Mouse (Mus musculus) liver, postnatal 0 days (tissue): Measurements from ENCODE around the gene Inhbc. TPM values are rescaled to one million over a fixed set of nuclear protein-coding genes. Genes with fewer than 3 reads are reported as not detected.
A peak's percentile ranks its signal among the peaks of the same experiment; 100 is the strongest.

ENCODE experiments used
- ATAC-seq: fragments of 200-750 bp; cut with Nextera tagmentation; 2 replicates; pipeline ENCODE4 v1.8.0; 2017; ENCODE audit warnings: mild to moderate bottlenecking, moderate library complexity
- DNase-seq: peaks from one replicate; pipeline ENCODE4 v3.0.0-alpha.2; 2016
- H3K27ac ChIP-seq: fragments of 300-500 bp; sonication (generic); 2 replicates; pipeline ENCODE4 v1.5.1; 2014; ENCODE audit warnings: antibody characterized with exemption, moderate library complexity, mild to moderate bottlenecking, low read depth
- H3K27me3 ChIP-seq: fragments of 300-500 bp; sonication (generic); 2 replicates; pipeline ENCODE4 v1.6.1; 2014; ENCODE audit warnings: low read length, control low read depth, mixed read lengths; ENCODE audit not compliant: insufficient read depth
- H3K36me3 ChIP-seq: fragments of 300-500 bp; sonication (generic); replicated peaks from 2 replicates; pipeline ENCODE4 v1.6.1; 2014; ENCODE audit warnings: mild to moderate bottlenecking, control low read depth, low read length, moderate library complexity, mixed read lengths; ENCODE audit not compliant: insufficient read depth
- H3K4me1 ChIP-seq: fragments of 300-500 bp; sonication (generic); 2 replicates; pipeline ENCODE4 v1.6.1; 2014; ENCODE audit warnings: antibody characterized with exemption, mild to moderate bottlenecking, control low read depth; ENCODE audit not compliant: insufficient read depth
- H3K4me2 ChIP-seq: fragments of 300-500 bp; sonication (generic); 2 replicates; pipeline ENCODE4 v1.6.1; 2014; ENCODE audit warnings: low read depth, mild to moderate bottlenecking, low read length, moderate library complexity, mixed read lengths
- H3K4me3 ChIP-seq: fragments of 300-500 bp; sonication (generic); 2 replicates; pipeline ENCODE4 v1.5.1; 2014; ENCODE audit warnings: low read depth, low read length
- H3K9ac ChIP-seq: fragments of 300-500 bp; sonication (generic); replicated peaks from 2 replicates; pipeline ENCODE4 v1.6.1; 2014; ENCODE audit warnings: mild to moderate bottlenecking, moderate library complexity
- H3K9me3 ChIP-seq: fragments of 300-500 bp; sonication (generic); 2 replicates; pipeline ENCODE4 v1.6.1; 2016; ENCODE audit warnings: mild to moderate bottlenecking, control low read depth, low read length, mixed read lengths
- CTCF ChIP-seq: sonication (generic); IDR thresholded peaks from 2 replicates; pipeline ENCODE4 v1.5.1; 2016; ENCODE audit warnings: antibody characterized with exemption, low read depth
- EP300 ChIP-seq: IDR thresholded peaks from 2 replicates; pipeline ENCODE4 v1.6.1; 2016; ENCODE audit warnings: antibody characterized with exemption, low read depth, mild to moderate bottlenecking
- WGBS: fragments of 180-500 bp; shearing (Covaris S2); extraction: QIAGEN DNeasy Blood & Tissue Kit; methylation state at CpG from one replicate; pipeline ENCODE4 v1.1.7; 2014; ENCODE audit not compliant: insufficient replicate concordance; 5-methylcytosine and 5-hydroxymethylcytosine counted together
- polyA plus RNA-seq: library from polyadenylated mRNA; unstranded; fragments of >200 nt; fragmentation: Nextera tagmentation; extraction: Ambion mirVana; gene quantifications from 2 replicates; pipeline ENCODE4 v1.2.1, GENCODE M21; 2015

Gene Inhbc
- polyA plus RNA-seq, 1 experiment from 2014 or later = 27.2 TPM

DNA sequence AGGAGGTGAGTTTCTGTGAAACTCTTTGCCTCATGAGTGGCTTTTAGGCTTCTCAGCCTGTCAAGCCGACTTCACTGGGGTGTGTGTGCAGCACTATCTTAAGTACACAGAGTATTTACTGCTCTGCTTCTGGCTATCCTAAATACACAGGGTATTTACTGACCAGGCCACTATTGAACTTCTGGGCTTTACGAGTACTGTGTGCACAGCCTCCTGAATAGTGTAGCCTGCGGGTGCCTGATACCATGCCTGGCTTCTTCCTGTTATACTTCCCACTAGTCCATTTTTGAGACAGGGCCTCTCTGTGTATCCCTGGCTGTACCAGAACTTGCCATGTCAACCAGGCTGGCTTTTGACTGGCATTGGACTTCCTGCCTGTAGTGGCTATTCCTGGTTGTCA lies 7.5 kb upstream of the Inhbc start:
- Histone ChIP-seq H3K9me3 (no peaks in the 10 kb centered on the region), H3K27ac (peak overlapping the region; percentile 66), H3K27me3 (no peaks in the 10 kb centered on the region), H3K9ac (no peak overlapping the region), H3K4me3 (no peak overlapping the region), H3K36me3 (no peaks in the 10 kb centered on the region), H3K4me2 (0 out of 2 replicates have a peak overlapping the region, but pooled peaks have one; percentile 26), H3K4me1 (0 out of 2 replicates have a peak, but pooled peaks cover 10% of the 10 kb centered on the region)
- no peak for TF ChIP-seq CTCF
- TF ChIP-seq EP300 = no peak
- no peak for DNase-seq
- WGBS = 40% methylated on average over 3 of the region's 3 CpGs
- no peak for ATAC-seq

- Histone ChIP-seq H3K9me3 (no peaks in the 10 kb centered on the region), H3K36me3 (no peaks in the 10 kb centered on the region), H3K9ac (peak overlapping the region; percentile 31; the same call in 1 of the 2 replicates), H3K27me3 (no peaks in the 10 kb centered on the region), H3K4me2 (peak overlapping the region; percentile 49), H3K4me1 (peaks cover 2% of the 10 kb centered on the region; the same call in 1 of the 2 replicates), H3K27ac (peak overlapping the region; percentile 66), H3K4me3 (peak overlapping the region; percentile 20; the same call in 1 of the 2 replicates)
- 55% methylated on average over 2 of the region's 2 CpGs for WGBS
- DNase-seq (no peak), ATAC-seq (no peak)
- no peak for TF ChIP-seq EP300
Observed at GRCm38 (mm10) chr10:127371023-127371422, 792 bp upstream of the Inhbc start.

- Histone ChIP-seq H3K36me3 (no peaks in the 10 kb centered on the region), H3K9me3 (no peaks in the 10 kb centered on the region), H3K9ac (0 out of 2 replicates have a peak overlapping the region, but pooled peaks have one; percentile 39), H3K4me3 (no peak overlapping the region), H3K27me3 (no peaks in the 10 kb centered on the region), H3K27ac (peak overlapping the region; percentile 66), H3K4me2 (peak overlapping the region; percentile 49), H3K4me1 (peaks cover 2% of the 10 kb centered on the region; the same call in 1 of the 2 replicates)
- DNase-seq (peak; percentile 23), ATAC-seq (peak; percentile 83)
- WGBS = 70% methylated on average over 2 of the region's 2 CpGs
- TF ChIP-seq EP300 = peak; percentile 45; the same call in 1 of the 2 replicates
- no peak for TF ChIP-seq CTCF
Observed at GRCm38 (mm10) chr10:127368273-127368672, 2.0 kb downstream of the Inhbc start.

GRCm38 (mm10) chr10:127367116-127367515 lies 3.1 kb downstream of the Inhbc start:
- Histone ChIP-seq H3K27ac (peak overlapping the region; percentile 48), H3K4me3 (no peak overlapping the region), H3K9ac (no peak overlapping the region), H3K4me2 (no peak overlapping the region), H3K27me3 (no peaks in the 10 kb centered on the region), H3K9me3 (no peaks in the 10 kb centered on the region), H3K4me1 (peaks cover 2% of the 10 kb centered on the region; the same call in 1 of the 2 replicates), H3K36me3 (no peaks in the 10 kb centered on the region)
- TF ChIP-seq EP300 = no peak
- TF ChIP-seq CTCF = no peak
- ATAC-seq (no peak), DNase-seq (no peak)
- 69% methylated on average over 5 of the region's 5 CpGs for WGBS

DNA sequence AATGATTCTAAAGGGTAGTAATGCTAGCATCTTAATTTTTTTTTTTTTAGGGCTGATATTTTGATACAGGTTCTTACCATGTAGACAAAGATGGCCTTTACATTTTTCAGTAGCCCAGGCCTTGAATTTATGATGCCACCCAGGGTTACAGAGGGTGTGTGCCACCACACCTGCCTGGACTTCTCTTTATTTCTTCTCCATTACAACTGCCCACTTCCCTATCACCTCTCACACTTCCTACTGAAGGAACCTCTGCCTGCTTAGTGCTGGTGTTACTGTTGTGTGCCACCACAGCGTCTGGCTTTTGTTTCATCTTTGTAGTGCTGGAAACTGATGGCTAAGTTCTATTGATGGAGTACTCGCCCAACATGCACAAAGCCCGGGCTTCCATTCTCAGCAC lies 9.5 kb downstream of the Inhbc start:
- no peak for DNase-seq
- Histone ChIP-seq H3K9me3 (no peaks in the 10 kb centered on the region), H3K27ac (no peak overlapping the region), H3K4me1 (peaks cover 8% of the 10 kb centered on the region; the same call in 1 of the 2 replicates), H3K4me2 (no peak overlapping the region), H3K36me3 (no peaks in the 10 kb centered on the region), H3K4me3 (no peak overlapping the region), H3K9ac (no peak overlapping the region), H3K27me3 (no peaks in the 10 kb centered on the region)
- TF ChIP-seq CTCF = no peak
- TF ChIP-seq EP300 = no peak
- no peak for ATAC-seq
- 50% methylated on average over 3 of the region's 3 CpGs for WGBS

DNA sequence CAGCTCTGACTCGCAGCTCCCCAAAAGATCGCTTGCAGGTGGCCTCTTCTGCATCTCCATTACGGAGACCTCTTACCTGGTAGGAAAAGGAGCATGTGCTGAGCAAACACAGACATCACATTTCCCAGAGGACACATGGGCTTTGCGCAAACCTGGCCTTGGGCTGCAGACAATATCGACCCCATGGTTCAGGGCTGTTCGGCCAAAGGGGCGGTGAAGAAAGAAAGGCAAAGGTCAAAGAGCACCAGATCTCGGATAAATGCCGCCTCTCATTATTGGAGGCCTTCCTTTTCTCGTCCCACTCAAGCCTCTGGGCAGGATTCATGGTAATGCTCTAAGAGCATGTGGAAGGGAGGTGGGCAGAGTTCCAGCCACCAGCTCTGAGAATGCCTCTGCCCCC lies 14.9 kb downstream of the Inhbc start:
- Histone ChIP-seq H3K27ac (peak overlapping the region; percentile 93), H3K9ac (0 out of 2 replicates have a peak overlapping the region, but pooled peaks have one; percentile 34), H3K36me3 (no peaks in the 10 kb centered on the region), H3K4me1 (peaks cover 20% of the 10 kb centered on the region), H3K4me2 (peak overlapping the region; percentile 8; the same call in 1 of the 2 replicates), H3K27me3 (no peaks in the 10 kb centered on the region), H3K4me3 (no peak overlapping the region), H3K9me3 (no peaks in the 10 kb centered on the region)
- TF ChIP-seq CTCF (no peak), EP300 (peak; percentile 90)
- ATAC-seq (peak; percentile 53), DNase-seq (peak; percentile 72)
- 59% methylated on average over 10 of the region's 10 CpGs for WGBS
